Mouse (Mus musculus): ENCODE measurements at regions not wholly inside any gene's neighbourhood (a gene's known extent, or its start where the extent isn't known, plus 50 kb on each side); places are given as distances from the start of the nearest gene placed in this dataset.

DNA sequence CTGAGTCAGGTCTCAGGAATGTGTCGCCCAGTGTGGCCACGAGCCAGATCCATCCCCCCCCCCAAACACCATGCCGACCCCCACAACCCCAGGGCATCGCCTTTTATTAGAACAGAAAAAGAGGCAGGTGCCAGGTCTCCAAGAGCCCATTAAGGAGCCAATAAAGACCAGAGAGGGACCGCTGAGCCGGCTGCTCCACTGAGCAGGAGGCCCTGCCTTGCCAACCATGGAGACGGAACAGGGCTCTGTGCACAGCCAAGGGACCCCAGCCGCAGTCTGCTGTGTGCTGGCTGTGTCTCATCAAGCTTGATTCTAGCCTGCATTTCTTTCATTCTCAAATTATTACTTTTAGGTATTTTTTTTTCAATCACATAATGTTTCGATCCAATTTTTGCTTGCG lies 86.7 kb upstream of the Wnt4 start:
- H3K4me1 ChIP-seq (ENCODE audit: insufficient read depth, low read length): peaks cover 21% of the 10 kb centered on the region
- WGBS: 51% methylated on average over 10 of the region's 10 CpGs
- H3K9ac ChIP-seq (replicated peaks; ENCODE audit: low read length): no peak overlapping the region; the same call in 1 of the 2 replicates

DNA sequence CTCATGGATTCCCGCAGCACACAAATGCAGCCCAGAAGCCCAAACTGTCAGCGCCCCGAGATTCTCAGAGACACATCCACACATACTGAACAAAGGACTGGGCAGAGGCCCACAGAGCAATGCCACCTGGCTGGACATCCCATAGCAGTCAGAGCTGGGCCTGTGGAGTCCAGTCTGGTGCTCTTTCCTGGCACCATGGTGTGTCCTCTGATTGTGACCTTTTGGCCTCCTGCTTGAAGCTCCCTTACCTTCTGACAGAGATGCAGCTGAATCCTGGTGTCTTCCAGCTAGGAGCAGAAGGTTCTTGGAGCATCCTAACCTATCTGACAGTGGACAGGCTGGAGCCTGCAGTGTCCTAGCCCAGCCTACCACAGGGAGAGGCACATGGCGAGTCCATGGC lies 87.5 kb upstream of the Wnt4 start:
- WGBS: 91% methylated on average over 4 of the region's 4 CpGs
- no peak for ATAC-seq (ENCODE audit: low FRiP score, low TSS enrichment)
- H3K36me3 ChIP-seq (ENCODE audit: insufficient read depth, low read length): no peaks in the 10 kb centered on the region

More for the DNA sequence above, 86.7 kb upstream of the Wnt4 start:
- Histone ChIP-seq H3K4me3 (ENCODE audit: low read length) (no peak overlapping the region), H3K27me3 (ENCODE audit: insufficient read depth, low read length) (no peaks in the 10 kb centered on the region), H3K36me3 (ENCODE audit: insufficient read depth, low read length) (no peaks in the 10 kb centered on the region), H3K9me3 (ENCODE audit: low read length) (no peaks in the 10 kb centered on the region), H3K4me2 (replicated peaks; ENCODE audit: low read depth, low read length) (no peak overlapping the region), H3K27ac (ENCODE audit: low read length) (no peak overlapping the region)
- no peak for ATAC-seq (ENCODE audit: low FRiP score, low TSS enrichment)

DNA sequence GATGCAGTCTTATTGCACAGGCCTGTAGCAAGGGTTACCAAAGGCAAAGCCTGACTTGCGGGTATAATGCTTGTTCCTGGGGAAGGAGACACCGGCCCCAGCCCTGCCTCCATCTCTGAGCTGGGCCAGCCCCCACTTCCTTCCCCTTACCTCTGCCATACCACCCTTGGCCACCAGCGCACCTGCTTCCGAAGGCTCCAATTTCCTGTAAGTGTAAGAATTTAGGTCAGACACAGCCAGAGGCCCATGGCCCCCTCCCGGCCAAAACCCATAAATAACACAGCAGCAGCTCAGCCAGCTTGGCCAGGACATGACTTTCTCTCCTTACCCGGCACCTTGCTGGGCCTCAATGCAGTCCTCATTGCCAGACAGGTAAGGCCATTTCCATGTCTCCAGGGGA lies 88.2 kb upstream of the Wnt4 start:
- H3K4me3 ChIP-seq (ENCODE audit: low read length): no peak overlapping the region
- WGBS: 22% methylated on average over 6 of the region's 6 CpGs
- no peak for ATAC-seq (ENCODE audit: low FRiP score, low TSS enrichment)
- H3K9me3 ChIP-seq (ENCODE audit: low read length): no peaks in the 10 kb centered on the region
- no peak overlapping the region for H3K27ac ChIP-seq (ENCODE audit: low read length)
- H3K36me3 ChIP-seq (ENCODE audit: insufficient read depth, low read length): no peaks in the 10 kb centered on the region
- H3K9ac ChIP-seq (replicated peaks; ENCODE audit: low read length): no peak overlapping the region
- peaks cover 24% of the 10 kb centered on the region for H3K4me1 ChIP-seq (ENCODE audit: insufficient read depth, low read length)
- no peak overlapping the region for H3K4me2 ChIP-seq (replicated peaks; ENCODE audit: low read depth, low read length)
- no peaks in the 10 kb centered on the region for H3K27me3 ChIP-seq (ENCODE audit: insufficient read depth, low read length)

More for the DNA sequence above, 87.5 kb upstream of the Wnt4 start:
- Histone ChIP-seq H3K9ac (replicated peaks; ENCODE audit: low read length) (no peak overlapping the region), H3K4me2 (replicated peaks; ENCODE audit: low read depth, low read length) (no peak overlapping the region), H3K4me3 (ENCODE audit: low read length) (no peak overlapping the region), H3K27me3 (ENCODE audit: insufficient read depth, low read length) (no peaks in the 10 kb centered on the region), H3K9me3 (ENCODE audit: low read length) (no peaks in the 10 kb centered on the region), H3K27ac (ENCODE audit: low read length) (no peak overlapping the region), H3K4me1 (ENCODE audit: insufficient read depth, low read length) (peaks cover 21% of the 10 kb centered on the region)

DNA sequence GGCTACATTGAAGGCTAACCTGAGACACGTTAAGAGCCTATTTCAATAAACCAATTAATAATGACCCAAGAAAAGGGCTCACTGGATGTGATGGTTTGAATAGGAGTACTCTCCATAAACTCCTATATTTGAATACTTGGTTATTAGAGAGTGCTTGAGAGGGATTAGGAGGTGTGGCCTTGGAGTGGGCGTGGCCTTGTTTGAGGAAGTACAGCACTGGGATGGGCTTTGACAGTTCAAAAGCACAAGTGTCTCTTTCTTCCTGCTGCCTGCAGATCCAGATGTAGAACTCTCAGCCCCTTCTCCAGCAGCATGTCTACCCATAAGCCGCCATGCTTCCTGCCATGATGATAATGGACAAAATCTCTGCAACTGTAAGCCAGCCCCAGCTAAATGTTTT lies 89.7 kb upstream of the Wnt4 start:
- H3K27ac ChIP-seq (ENCODE audit: low read length): no peak overlapping the region
- 66% methylated on average over 3 of the region's 3 CpGs for WGBS
- no peaks in the 10 kb centered on the region for H3K36me3 ChIP-seq (ENCODE audit: insufficient read depth, low read length)
- H3K4me2 ChIP-seq (replicated peaks; ENCODE audit: low read depth, low read length): no peak overlapping the region
- H3K4me1 ChIP-seq (ENCODE audit: insufficient read depth, low read length): peaks cover 39% of the 10 kb centered on the region
- H3K9ac ChIP-seq (replicated peaks; ENCODE audit: low read length): no peak overlapping the region
- no peaks in the 10 kb centered on the region for H3K9me3 ChIP-seq (ENCODE audit: low read length)
- no peak overlapping the region for H3K4me3 ChIP-seq (ENCODE audit: low read length)
- no peaks in the 10 kb centered on the region for H3K27me3 ChIP-seq (ENCODE audit: insufficient read depth, low read length)
- no peak for ATAC-seq (ENCODE audit: low FRiP score, low TSS enrichment)

DNA sequence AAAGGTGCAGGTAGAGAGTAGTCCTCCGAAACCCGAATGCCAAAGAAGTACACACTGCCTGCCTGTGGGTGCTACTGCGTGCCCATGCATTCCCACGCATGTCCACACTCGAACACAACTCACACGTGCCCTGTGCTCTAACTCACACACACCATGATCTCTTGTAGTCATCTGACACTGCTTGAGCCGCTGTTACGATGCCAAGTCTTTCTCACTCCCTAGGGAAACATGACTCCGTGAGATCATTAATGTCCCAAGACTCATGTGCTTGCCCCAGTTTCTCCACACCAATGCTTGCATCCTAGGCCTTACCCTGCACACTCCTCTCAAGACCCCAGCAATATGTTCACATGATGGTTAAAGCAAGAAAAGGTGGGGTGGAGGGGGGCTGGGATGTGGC lies 90.2 kb upstream of the Wnt4 start:
- Histone ChIP-seq H3K4me1 (ENCODE audit: insufficient read depth, low read length) (peaks cover 44% of the 10 kb centered on the region), H3K36me3 (ENCODE audit: insufficient read depth, low read length) (no peaks in the 10 kb centered on the region), H3K27me3 (ENCODE audit: insufficient read depth, low read length) (no peaks in the 10 kb centered on the region), H3K27ac (ENCODE audit: low read length) (no peak overlapping the region), H3K4me3 (ENCODE audit: low read length) (no peak overlapping the region), H3K9me3 (ENCODE audit: low read length) (no peaks in the 10 kb centered on the region), H3K4me2 (replicated peaks; ENCODE audit: low read depth, low read length) (no peak overlapping the region), H3K9ac (replicated peaks; ENCODE audit: low read length) (no peak overlapping the region)
- ATAC-seq (ENCODE audit: low FRiP score, low TSS enrichment): no peak
- 58% methylated on average over 9 of the region's 9 CpGs for WGBS

DNA sequence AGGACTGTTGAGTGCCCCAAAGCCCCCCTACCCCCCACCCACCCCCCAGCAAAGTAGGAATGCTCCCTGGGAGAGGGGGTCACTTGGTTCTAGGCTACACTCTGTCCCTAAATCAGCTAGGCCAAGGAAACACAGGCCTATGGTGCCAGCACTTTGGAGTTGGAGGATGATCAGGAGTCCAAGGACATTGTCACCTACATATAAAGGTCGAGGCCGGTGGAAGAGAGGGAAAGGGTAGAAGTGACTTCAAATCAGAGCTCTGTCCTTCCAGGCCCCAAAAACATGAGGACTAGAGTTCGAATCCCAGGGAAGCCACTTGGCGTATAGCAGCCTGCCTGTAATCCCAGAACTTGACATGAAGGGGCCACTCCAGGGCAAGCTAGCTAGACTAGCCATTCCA lies 92.3 kb upstream of the Wnt4 start:
- H3K4me1 ChIP-seq (ENCODE audit: insufficient read depth, low read length): peaks cover 43% of the 10 kb centered on the region
- WGBS: 87% methylated on average over 4 of the region's 4 CpGs

DNA sequence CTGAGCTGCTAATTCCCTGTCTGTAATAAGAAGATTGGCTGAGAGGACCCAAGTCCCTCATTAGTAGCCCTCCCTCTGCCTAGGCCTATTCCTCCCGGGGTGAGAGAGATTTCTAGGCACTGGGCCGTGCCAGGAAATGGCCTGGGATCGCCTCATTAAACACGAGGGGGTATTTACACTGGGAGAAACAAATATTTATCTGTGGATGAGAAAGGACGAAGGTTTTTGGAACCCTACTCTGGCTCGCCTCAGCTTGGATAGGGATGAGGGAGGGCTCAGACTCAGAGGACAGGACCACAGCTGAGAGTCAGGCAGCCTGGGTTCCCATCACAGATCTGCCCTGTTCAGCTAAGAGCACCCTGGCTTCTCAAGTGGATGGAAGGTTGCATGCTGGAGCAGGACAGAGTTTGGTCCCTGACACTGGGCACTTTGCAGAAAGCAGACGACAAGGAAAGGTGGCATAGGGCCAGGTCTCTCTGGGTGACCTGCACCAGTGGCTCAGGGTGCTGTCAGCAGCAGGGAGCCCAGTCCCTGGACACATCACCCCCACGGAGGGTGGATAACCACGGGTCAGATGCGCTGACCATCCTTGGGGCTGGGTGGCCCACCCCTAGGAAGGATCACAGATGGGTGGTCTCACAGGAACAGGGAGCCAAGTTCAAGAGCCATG lies 94.0 kb upstream of the Wnt4 start:
- Histone ChIP-seq H3K4me2 (replicated peaks; ENCODE audit: low read depth, low read length) (no peak overlapping the region), H3K27me3 (ENCODE audit: insufficient read depth, low read length) (no peaks in the 10 kb centered on the region), H3K9ac (replicated peaks; ENCODE audit: low read length) (no peak overlapping the region), H3K9me3 (ENCODE audit: low read length) (no peaks in the 10 kb centered on the region), H3K27ac (ENCODE audit: low read length) (peak overlapping the region; percentile 32; the same call in 1 of the 2 replicates), H3K4me3 (ENCODE audit: low read length) (no peak overlapping the region), H3K36me3 (ENCODE audit: insufficient read depth, low read length) (no peaks in the 10 kb centered on the region), H3K4me1 (ENCODE audit: insufficient read depth, low read length) (peaks cover 40% of the 10 kb centered on the region)
- WGBS: 30% methylated on average over 10 of the region's 10 CpGs
- ATAC-seq (ENCODE audit: low FRiP score, low TSS enrichment): peak; percentile 72

More for the DNA sequence above, 92.3 kb upstream of the Wnt4 start:
- H3K27me3 ChIP-seq (ENCODE audit: insufficient read depth, low read length): no peaks in the 10 kb centered on the region
- no peak overlapping the region for H3K27ac ChIP-seq (ENCODE audit: low read length)
- H3K4me2 ChIP-seq (replicated peaks; ENCODE audit: low read depth, low read length): no peak overlapping the region
- no peaks in the 10 kb centered on the region for H3K9me3 ChIP-seq (ENCODE audit: low read length)
- H3K9ac ChIP-seq (replicated peaks; ENCODE audit: low read length): no peak overlapping the region
- H3K4me3 ChIP-seq (ENCODE audit: low read length): no peak overlapping the region
- no peaks in the 10 kb centered on the region for H3K36me3 ChIP-seq (ENCODE audit: insufficient read depth, low read length)
- no peak for ATAC-seq (ENCODE audit: low FRiP score, low TSS enrichment)

DNA sequence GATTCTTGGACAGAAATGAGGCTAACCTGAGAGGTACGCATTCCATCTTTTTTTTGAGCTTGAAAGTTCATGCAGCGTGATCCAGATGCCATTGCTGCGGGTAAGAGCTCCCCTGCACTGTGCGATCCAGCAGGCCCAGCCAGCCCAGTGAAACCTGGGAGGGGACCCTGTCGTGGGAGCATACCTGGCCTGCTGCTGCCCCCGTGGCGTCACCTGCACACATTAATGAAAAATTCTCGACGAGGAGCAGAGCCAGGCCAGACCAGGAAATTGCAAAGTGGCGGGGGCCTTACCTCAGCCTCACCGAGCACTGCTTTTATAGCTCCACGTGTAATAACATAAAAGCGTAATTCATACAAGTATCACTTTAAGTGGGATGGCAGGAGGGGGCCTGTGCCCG lies 94.7 kb upstream of the Wnt4 start:
- 57% methylated on average over 14 of the region's 14 CpGs for WGBS
- peak overlapping the region; percentile 32 for H3K27ac ChIP-seq (ENCODE audit: low read length)
- no peak overlapping the region for H3K4me3 ChIP-seq (ENCODE audit: low read length)
- ATAC-seq (ENCODE audit: low FRiP score, low TSS enrichment): peak; percentile 7; the same call in 1 of the 2 replicates
- no peaks in the 10 kb centered on the region for H3K9me3 ChIP-seq (ENCODE audit: low read length)
- no peaks in the 10 kb centered on the region for H3K27me3 ChIP-seq (ENCODE audit: insufficient read depth, low read length)
- H3K36me3 ChIP-seq (ENCODE audit: insufficient read depth, low read length): no peaks in the 10 kb centered on the region
- H3K4me1 ChIP-seq (ENCODE audit: insufficient read depth, low read length): peaks cover 40% of the 10 kb centered on the region
- H3K4me2 ChIP-seq (replicated peaks; ENCODE audit: low read depth, low read length): no peak overlapping the region
- no peak overlapping the region for H3K9ac ChIP-seq (replicated peaks; ENCODE audit: low read length)

DNA sequence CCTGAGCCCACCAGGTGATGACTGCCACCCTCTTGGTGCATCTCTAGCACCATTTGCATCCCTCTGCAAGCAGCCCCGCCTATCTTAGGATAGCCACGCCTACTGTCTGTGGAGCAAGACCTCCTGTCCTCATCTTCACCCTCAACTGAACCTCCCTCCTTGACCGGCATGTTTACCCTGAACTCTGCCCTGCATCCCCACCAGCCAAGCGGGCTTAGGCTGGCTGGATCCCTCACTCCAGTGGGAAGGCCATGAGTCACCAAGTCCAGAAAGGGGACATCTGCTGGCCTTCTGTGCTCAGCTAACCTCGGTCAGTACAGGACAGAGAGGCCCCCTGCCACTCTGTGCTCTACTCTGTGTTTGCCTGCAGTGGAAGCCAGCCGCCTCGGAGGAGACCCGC lies 96.0 kb upstream of the Wnt4 start:
- H3K27me3 ChIP-seq (ENCODE audit: insufficient read depth, low read length): no peaks in the 10 kb centered on the region
- no peak overlapping the region for H3K4me3 ChIP-seq (ENCODE audit: low read length)
- no peak overlapping the region for H3K27ac ChIP-seq (ENCODE audit: low read length)
- 0 out of 2 replicates have a peak, but pooled peaks have one; percentile 18 for ATAC-seq (ENCODE audit: low FRiP score, low TSS enrichment)
- no peak overlapping the region for H3K9ac ChIP-seq (replicated peaks; ENCODE audit: low read length)
- 37% methylated on average over 8 of the region's 8 CpGs for WGBS
- no peak overlapping the region for H3K4me2 ChIP-seq (replicated peaks; ENCODE audit: low read depth, low read length)
- H3K9me3 ChIP-seq (ENCODE audit: low read length): no peaks in the 10 kb centered on the region
- H3K4me1 ChIP-seq (ENCODE audit: insufficient read depth, low read length): peaks cover 42% of the 10 kb centered on the region
- H3K36me3 ChIP-seq (ENCODE audit: insufficient read depth, low read length): no peaks in the 10 kb centered on the region

DNA sequence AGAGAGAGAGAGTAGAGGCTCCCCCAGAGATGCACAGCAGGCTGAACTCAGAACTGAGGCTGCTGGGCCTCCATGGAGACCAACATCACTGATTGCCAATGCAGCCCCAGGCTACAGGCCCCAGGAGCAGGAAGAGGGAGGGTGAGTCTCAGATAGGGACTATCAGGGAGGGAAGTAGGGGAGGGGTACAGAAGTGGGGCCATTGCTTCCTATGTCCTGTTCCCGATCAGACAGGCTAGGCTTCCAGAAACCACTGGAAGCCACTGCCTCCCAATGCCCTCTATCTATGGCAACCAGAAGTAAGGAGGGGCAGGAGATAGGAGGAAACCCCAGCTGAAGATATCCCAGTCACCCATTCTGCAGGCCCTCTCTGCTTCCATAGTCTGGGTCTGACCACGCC lies 97.2 kb upstream of the Wnt4 start:
- Histone ChIP-seq H3K36me3 (ENCODE audit: insufficient read depth, low read length) (no peaks in the 10 kb centered on the region), H3K4me3 (ENCODE audit: low read length) (no peak overlapping the region), H3K27ac (ENCODE audit: low read length) (no peak overlapping the region), H3K4me2 (replicated peaks; ENCODE audit: low read depth, low read length) (no peak overlapping the region), H3K9ac (replicated peaks; ENCODE audit: low read length) (no peak overlapping the region), H3K27me3 (ENCODE audit: insufficient read depth, low read length) (no peaks in the 10 kb centered on the region), H3K9me3 (ENCODE audit: low read length) (no peaks in the 10 kb centered on the region), H3K4me1 (ENCODE audit: insufficient read depth, low read length) (peaks cover 42% of the 10 kb centered on the region)
- no peak for ATAC-seq (ENCODE audit: low FRiP score, low TSS enrichment)
- WGBS: 78% methylated on average over 2 of the region's 2 CpGs
